Mouse (Mus musculus) heart, embryonic 15.5 days (tissue): Measurements from ENCODE around the gene Fgf8. TPM values are rescaled to one million over a fixed set of nuclear protein-coding genes. Genes with fewer than 3 reads are reported as not detected.

Experiments used
- ATAC-seq: fragments of 200-750 bp; cut with Nextera tagmentation; replicated peaks from 2 replicates; pipeline ENCODE4 v1.8.0; 2017; ENCODE audit warnings: low read depth, moderate TSS enrichment; ENCODE audit not compliant: insufficient number of reproducible peaks, insufficient read depth, low FRiP score
- H3K27ac ChIP-seq: fragments of 300-500 bp; sonication (generic); 2 replicates; pipeline ENCODE4 v1.5.1; 2015; ENCODE audit warnings: mild to moderate bottlenecking, inconsistent platforms
- H3K27me3 ChIP-seq: fragments of 300-500 bp; sonication (generic); 2 replicates; pipeline ENCODE4 v1.6.1; 2015; ENCODE audit warnings: inconsistent platforms
- H3K36me3 ChIP-seq: fragments of 300-500 bp; sonication (generic); 2 replicates; pipeline ENCODE4 v1.6.1; 2015; ENCODE audit warnings: mild to moderate bottlenecking, inconsistent platforms
- H3K4me1 ChIP-seq: fragments of 300-500 bp; sonication (generic); replicated peaks from 2 replicates; pipeline ENCODE4 v1.6.1; 2015; ENCODE audit warnings: inconsistent platforms
- H3K4me2 ChIP-seq: fragments of 300-500 bp; sonication (generic); 2 replicates; pipeline ENCODE4 v1.6.1; 2015; ENCODE audit warnings: inconsistent platforms, mild to moderate bottlenecking, moderate library complexity
- H3K4me3 ChIP-seq: fragments of 300-500 bp; sonication (generic); 2 replicates; pipeline ENCODE4 v1.5.1; 2015; ENCODE audit warnings: mild to moderate bottlenecking, inconsistent platforms
- H3K9ac ChIP-seq: fragments of 300-500 bp; sonication (generic); 2 replicates; pipeline ENCODE4 v1.6.1; 2015; ENCODE audit warnings: mild to moderate bottlenecking, inconsistent platforms
- H3K9me3 ChIP-seq: fragments of 300-500 bp; sonication (generic); replicated peaks from 2 replicates; pipeline ENCODE4 v1.6.1; 2016; ENCODE audit warnings: inconsistent platforms
- WGBS: fragments of 180-500 bp; shearing (Covaris S2); methylation state at CpG from one replicate; pipeline ENCODE4 v1.1.7; 2015; ENCODE audit warnings: mixed read lengths; 5-methylcytosine and 5-hydroxymethylcytosine counted together
- polyA plus RNA-seq: library from polyadenylated mRNA; unstranded; fragments of >200 nt; fragmentation: Nextera tagmentation; extraction: Ambion mirVana; gene quantifications from 2 replicates; pipeline ENCODE4 v1.2.1, GENCODE M21; 2015

The Fgf8 gene
- polyA plus RNA-seq, 1 experiment from 2014 or later = 0.52 TPM

- Histone ChIP-seq H3K4me3 (peak overlapping the region; percentile 38), H3K4me1 (peaks cover 20% of the 10 kb centered on the region), H3K27ac (no peak overlapping the region), H3K9me3 (no peaks in the 10 kb centered on the region), H3K4me2 (peak overlapping the region; percentile 69), H3K9ac (no peak overlapping the region; the same call in 1 of the 2 replicates), H3K36me3 (no peaks in the 10 kb centered on the region), H3K27me3 (peaks cover 96% of the 10 kb centered on the region)
- WGBS = 29% methylated on average over 23 of the region's 23 CpGs
- ATAC-seq = no peak; the same call in 1 of the 2 replicates
Measured at GRCm38 (mm10) chr19:45737208-45737845, 5.4 kb downstream of the Fgf8 start.

DNA sequence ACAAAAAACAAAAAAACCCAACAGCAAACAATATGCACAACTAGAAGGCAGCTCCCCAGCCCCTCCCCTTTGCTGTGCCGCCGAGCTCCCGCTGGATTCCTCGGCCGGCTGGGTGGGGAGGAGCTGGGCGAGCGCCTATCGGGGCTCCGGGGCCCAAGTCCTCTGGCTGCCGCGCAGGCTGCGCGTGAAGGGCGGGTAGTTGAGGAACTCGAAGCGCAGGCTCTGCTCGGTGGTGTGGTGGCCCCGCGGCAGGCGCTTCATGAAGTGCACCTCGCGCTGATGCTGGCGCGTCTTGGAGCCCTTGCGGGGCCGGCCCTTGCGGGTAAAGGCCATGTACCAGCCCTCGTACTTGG lies 5.9 kb downstream of the Fgf8 start:
- Histone ChIP-seq H3K36me3 (no peaks in the 10 kb centered on the region), H3K9me3 (no peaks in the 10 kb centered on the region), H3K4me3 (peak overlapping the region; percentile 38), H3K4me1 (peaks cover 15% of the 10 kb centered on the region), H3K9ac (no peak overlapping the region; the same call in 1 of the 2 replicates), H3K27me3 (peaks cover 91% of the 10 kb centered on the region), H3K4me2 (peak overlapping the region; percentile 69), H3K27ac (no peak overlapping the region)
- ATAC-seq = peak; percentile 70; the same call in 1 of the 2 replicates
- 2% methylated on average over 28 of the region's 28 CpGs for WGBS

GRCm38 (mm10) chr19:45736241-45736640 lies 6.5 kb downstream of the Fgf8 start:
- WGBS = 36% methylated on average over 1 of the region's 1 CpGs
- no peak overlapping the region for H3K9ac ChIP-seq
- peaks cover 85% of the 10 kb centered on the region for H3K27me3 ChIP-seq
- no peak overlapping the region for H3K4me3 ChIP-seq
- H3K4me1 ChIP-seq = peaks cover 9% of the 10 kb centered on the region
- ATAC-seq = no peak
- H3K36me3 ChIP-seq = no peaks in the 10 kb centered on the region
- no peak overlapping the region for H3K27ac ChIP-seq
- no peak overlapping the region for H3K4me2 ChIP-seq
- no peaks in the 10 kb centered on the region for H3K9me3 ChIP-seq

DNA sequence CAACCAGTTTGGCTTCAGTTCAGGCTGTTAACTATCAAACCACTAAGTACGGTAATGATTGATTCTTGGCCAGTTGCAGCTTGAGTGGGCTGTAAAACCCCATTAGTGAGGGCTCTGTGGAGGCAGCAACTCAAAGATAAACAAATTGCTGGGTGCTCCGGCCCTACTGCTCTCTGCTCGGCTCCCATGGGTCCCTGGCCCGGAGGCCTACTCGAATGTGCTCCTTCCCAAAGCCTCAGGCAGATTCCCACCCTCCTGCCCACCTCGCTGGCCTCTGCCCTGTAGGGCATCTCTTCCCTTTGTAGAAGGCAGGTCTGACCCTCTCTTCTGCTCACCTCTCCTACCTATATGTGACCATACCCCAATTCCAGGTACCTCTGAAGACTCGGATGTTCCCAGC lies 8.0 kb downstream of the Fgf8 start:
- Histone ChIP-seq H3K4me1 (peaks cover 9% of the 10 kb centered on the region), H3K4me3 (no peak overlapping the region), H3K9me3 (no peaks in the 10 kb centered on the region), H3K4me2 (no peak overlapping the region), H3K27me3 (peaks cover 78% of the 10 kb centered on the region), H3K36me3 (no peaks in the 10 kb centered on the region), H3K9ac (no peak overlapping the region), H3K27ac (no peak overlapping the region)
- 52% methylated on average over 7 of the region's 7 CpGs for WGBS
- no peak for ATAC-seq

- H3K4me2 ChIP-seq = no peak overlapping the region
Measured at GRCm38 (mm10) chr19:45734191-45734590, 8.5 kb downstream of the Fgf8 start.

GRCm38 (mm10) chr19:45733564-45733963 lies 9.2 kb downstream of the Fgf8 start:
- Histone ChIP-seq H3K4me1 (peaks cover 9% of the 10 kb centered on the region), H3K4me2 (no peak overlapping the region), H3K9ac (no peak overlapping the region), H3K27me3 (peaks cover 72% of the 10 kb centered on the region), H3K36me3 (no peaks in the 10 kb centered on the region), H3K9me3 (no peaks in the 10 kb centered on the region), H3K27ac (no peak overlapping the region), H3K4me3 (no peak overlapping the region)
- ATAC-seq = no peak
- 28% methylated on average over 10 of the region's 10 CpGs for WGBS

More at GRCm38 (mm10) chr19:45734191-45734590, 8.5 kb downstream of the Fgf8 start:
- H3K4me1 ChIP-seq = peaks cover 9% of the 10 kb centered on the region
- no peak overlapping the region for H3K4me3 ChIP-seq
- H3K9ac ChIP-seq = no peak overlapping the region
- WGBS = 70% methylated on average over 5 of the region's 5 CpGs
- no peaks in the 10 kb centered on the region for H3K9me3 ChIP-seq
- no peak overlapping the region for H3K27ac ChIP-seq
- no peaks in the 10 kb centered on the region for H3K36me3 ChIP-seq
- ATAC-seq = no peak
- peaks cover 75% of the 10 kb centered on the region for H3K27me3 ChIP-seq

- Histone ChIP-seq H3K36me3 (no peaks in the 10 kb centered on the region), H3K9me3 (no peaks in the 10 kb centered on the region), H3K4me3 (no peak overlapping the region), H3K9ac (no peak overlapping the region), H3K27me3 (peaks cover 56% of the 10 kb centered on the region), H3K4me2 (no peak overlapping the region), H3K4me1 (no peaks in the 10 kb centered on the region), H3K27ac (no peak overlapping the region)
- 76% methylated on average over 7 of the region's 7 CpGs for WGBS
- ATAC-seq = no peak
Measured at GRCm38 (mm10) chr19:45731658-45732057, 11.1 kb downstream of the Fgf8 start.

DNA sequence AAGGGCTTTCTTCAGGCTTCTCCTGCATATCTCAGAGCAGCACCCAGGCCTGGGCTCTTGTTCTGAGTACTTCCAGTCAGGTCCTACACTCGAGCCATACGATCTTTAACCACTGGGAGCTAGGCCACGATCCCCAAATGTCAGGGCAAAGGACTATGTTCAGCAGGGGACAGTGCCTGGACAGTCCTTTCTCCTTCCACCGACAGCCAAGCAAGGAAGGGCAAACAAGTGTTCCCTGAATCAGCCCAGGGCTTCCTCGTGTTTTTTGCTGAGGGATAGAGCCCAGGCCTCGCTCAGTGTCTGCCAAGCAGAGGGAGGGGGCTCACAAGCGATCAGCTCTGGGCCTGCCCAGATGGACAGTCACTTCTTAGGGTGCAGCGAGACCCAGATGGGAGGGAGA lies 12.7 kb downstream of the Fgf8 start:
- no peak overlapping the region for H3K4me3 ChIP-seq
- no peak overlapping the region for H3K9ac ChIP-seq
- no peaks in the 10 kb centered on the region for H3K36me3 ChIP-seq
- H3K4me1 ChIP-seq = no peaks in the 10 kb centered on the region; the same call in 1 of the 2 replicates
- peaks cover 41% of the 10 kb centered on the region for H3K27me3 ChIP-seq
- no peaks in the 10 kb centered on the region for H3K9me3 ChIP-seq
- WGBS = 76% methylated on average over 8 of the region's 8 CpGs
- H3K27ac ChIP-seq = no peak overlapping the region
- ATAC-seq = no peak
- no peak overlapping the region for H3K4me2 ChIP-seq

DNA sequence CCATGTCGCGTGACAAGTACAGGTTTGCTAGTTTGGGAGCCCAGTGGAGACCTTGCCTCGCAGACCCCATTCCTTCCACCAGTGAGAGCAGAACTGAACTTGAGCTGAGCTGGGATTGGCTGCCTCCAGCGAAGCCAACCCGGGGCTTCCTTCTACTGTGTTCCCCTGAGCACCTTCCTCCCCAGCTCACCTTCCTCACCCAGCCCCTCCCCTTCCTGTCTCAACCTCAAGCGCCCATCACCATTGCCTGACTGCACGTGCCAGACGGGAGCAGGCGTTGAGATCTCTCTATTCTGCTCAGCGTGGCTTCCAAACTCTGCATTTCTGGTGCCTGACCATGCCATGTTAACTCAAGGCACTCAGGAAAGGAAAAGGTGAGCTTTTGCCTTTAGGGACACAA lies 15.5 kb downstream of the Fgf8 start:
- Histone ChIP-seq H3K4me2 (no peak overlapping the region), H3K27me3 (peaks cover 16% of the 10 kb centered on the region), H3K9me3 (no peaks in the 10 kb centered on the region), H3K36me3 (no peaks in the 10 kb centered on the region), H3K4me3 (no peak overlapping the region), H3K4me1 (no peaks in the 10 kb centered on the region; the same call in 1 of the 2 replicates), H3K9ac (no peak overlapping the region), H3K27ac (no peak overlapping the region)
- no peak for ATAC-seq
- 66% methylated on average over 10 of the region's 10 CpGs for WGBS

- Histone ChIP-seq H3K36me3 (no peaks in the 10 kb centered on the region), H3K27me3 (peaks cover 16% of the 10 kb centered on the region), H3K4me2 (no peak overlapping the region), H3K4me3 (no peak overlapping the region), H3K4me1 (no peaks in the 10 kb centered on the region; the same call in 1 of the 2 replicates), H3K9ac (no peak overlapping the region), H3K27ac (no peak overlapping the region), H3K9me3 (no peaks in the 10 kb centered on the region)
- WGBS = 40% methylated on average over 14 of the region's 14 CpGs
- ATAC-seq = no peak
Measured at GRCm38 (mm10) chr19:45725677-45726277, 16.9 kb downstream of the Fgf8 start.

DNA sequence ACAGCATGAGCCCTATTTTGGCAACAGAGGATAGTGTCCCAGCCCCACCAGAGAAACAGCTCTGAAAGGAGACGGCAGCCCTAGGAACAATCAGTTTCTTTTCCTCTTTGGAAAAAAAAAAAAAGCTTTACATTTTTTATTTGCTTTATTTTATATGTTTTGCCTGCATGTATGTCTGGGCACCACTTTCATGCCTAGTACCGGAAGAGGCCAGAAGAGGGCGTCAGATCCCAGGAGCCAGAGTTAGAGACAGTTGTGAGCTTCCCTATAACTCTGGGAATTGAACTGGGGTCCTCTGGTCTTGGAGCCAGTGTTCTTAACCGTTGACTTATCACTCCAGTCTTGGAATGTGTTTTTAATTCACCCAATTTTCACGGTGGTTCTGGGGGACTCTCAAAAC lies 20.5 kb downstream of the Fgf8 start:
- peaks cover 8% of the 10 kb centered on the region for H3K4me1 ChIP-seq
- no peak overlapping the region for H3K4me2 ChIP-seq
- H3K36me3 ChIP-seq = no peaks in the 10 kb centered on the region
- no peak for ATAC-seq
- H3K9me3 ChIP-seq = no peaks in the 10 kb centered on the region
- peaks cover 3% of the 10 kb centered on the region; the same call in 1 of the 2 replicates for H3K27me3 ChIP-seq
- H3K4me3 ChIP-seq = no peak overlapping the region
- no peak overlapping the region for H3K27ac ChIP-seq
- no peak overlapping the region for H3K9ac ChIP-seq
- 72% methylated on average over 5 of the region's 5 CpGs for WGBS

DNA sequence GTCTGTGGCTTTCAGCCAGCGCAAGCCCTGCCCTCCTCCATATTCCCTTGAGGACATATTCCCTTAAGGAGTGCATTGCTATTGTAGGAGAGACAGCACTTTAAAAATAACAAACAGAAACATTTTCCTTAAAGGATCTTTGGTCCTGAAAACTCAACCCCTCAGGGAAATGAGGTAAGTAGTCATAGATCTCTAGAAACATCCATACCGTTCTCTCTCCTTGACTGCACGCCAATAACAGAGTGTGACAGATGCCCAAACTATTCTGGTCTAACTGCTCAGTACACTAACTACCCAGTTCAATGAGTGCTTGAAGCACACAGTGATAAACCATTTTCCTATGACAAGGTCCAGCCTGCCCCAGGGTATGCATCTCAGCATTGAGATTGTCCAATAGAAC lies 24.4 kb downstream of the Fgf8 start:
- no peaks in the 10 kb centered on the region for H3K36me3 ChIP-seq
- no peak for ATAC-seq
- H3K4me3 ChIP-seq = peak overlapping the region; percentile 32
- H3K9me3 ChIP-seq = no peaks in the 10 kb centered on the region
- H3K27me3 ChIP-seq = no peaks in the 10 kb centered on the region
- no peak overlapping the region for H3K9ac ChIP-seq
- H3K4me1 ChIP-seq = peaks cover 12% of the 10 kb centered on the region
- WGBS = 45% methylated on average over 3 of the region's 3 CpGs
- H3K27ac ChIP-seq = no peak overlapping the region
- H3K4me2 ChIP-seq = peak overlapping the region; percentile 61
